Mouse (Mus musculus): ENCODE results near the gene Mogat2. TPM values are rescaled to one million over a fixed set of nuclear protein-coding genes. Genes with fewer than 3 reads are reported as not detected.

The Mogat2 gene
- polyA plus RNA-seq, 1 experiment from 2014 or later = 1.3 TPM

DNA sequence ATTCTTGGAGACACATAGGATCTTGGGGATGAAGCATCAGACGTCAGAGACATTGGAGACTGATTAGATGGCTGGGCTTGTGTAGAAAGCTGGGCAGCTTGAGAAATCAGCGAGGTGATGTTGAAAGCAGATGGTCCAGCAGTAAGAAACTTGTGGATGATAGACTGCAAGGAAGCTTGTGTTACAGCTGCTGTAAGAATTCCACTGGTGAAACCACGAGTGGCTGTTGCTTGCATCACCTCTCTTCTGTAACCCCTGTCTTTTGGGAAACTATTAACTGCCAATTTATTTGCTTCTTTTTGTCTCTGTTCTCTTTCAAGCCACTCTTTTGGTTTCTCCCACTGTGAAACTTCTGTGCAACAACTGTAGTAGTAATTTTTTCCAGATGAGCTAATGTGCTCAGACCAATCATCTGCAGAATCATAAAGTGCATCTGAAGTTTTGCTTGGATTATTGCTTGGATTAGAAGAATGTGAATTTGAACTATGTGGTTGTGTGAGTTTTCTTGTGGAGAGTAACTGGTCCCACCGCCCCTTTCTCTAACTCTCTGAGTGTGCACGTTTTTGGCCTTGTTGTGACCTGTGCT is 9.8 kb upstream of the Mogat2 start:
- Histone ChIP-seq H3K27me3 (replicated peaks; ENCODE audit: control insufficient read depth, insufficient read depth, low read length) (peaks cover 4% of the 10 kb centered on the region; the same call in 1 of the 2 replicates), H3K9ac (replicated peaks; ENCODE audit: low read depth, low read length) (no peak overlapping the region), H3K9me3 (ENCODE audit: control insufficient read depth, low read length) (no peaks in the 10 kb centered on the region), H3K4me1 (replicated peaks; ENCODE audit: control insufficient read depth, insufficient read depth, low read length) (peaks cover 4% of the 10 kb centered on the region; the same call in 1 of the 2 replicates), H3K27ac (ENCODE audit: low read length) (no peak overlapping the region), H3K4me2 (ENCODE audit: low read length) (no peak overlapping the region), H3K4me3 (replicated peaks; ENCODE audit: low read length) (no peak overlapping the region), H3K36me3 (ENCODE audit: control insufficient read depth, insufficient read depth) (no peaks in the 10 kb centered on the region)
- no peak for ATAC-seq
- 32% methylated on average over 5 of the region's 5 CpGs for WGBS

DNA sequence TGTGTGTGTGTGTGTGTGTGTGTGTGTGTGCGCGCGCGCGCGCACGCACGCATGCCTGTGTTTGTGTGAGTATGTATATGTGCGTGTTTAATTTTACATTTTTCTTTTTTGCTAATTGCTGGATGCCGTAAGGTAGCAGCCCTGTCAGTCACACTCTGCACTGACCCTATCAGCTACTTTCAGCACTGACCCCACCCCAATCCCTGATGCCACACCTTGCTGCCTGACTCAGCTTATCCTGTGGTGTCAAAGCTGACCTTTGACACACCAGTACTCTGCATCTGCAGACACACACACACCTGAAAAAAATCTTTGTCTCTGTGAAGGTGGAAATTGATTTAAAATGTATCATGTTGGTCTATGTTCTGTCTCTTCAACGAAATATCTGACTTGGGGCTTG is 3.7 kb upstream of the Mogat2 start:
- ATAC-seq = no peak
- H3K27me3 ChIP-seq (replicated peaks; ENCODE audit: control insufficient read depth, insufficient read depth, low read length) = no peaks in the 10 kb centered on the region
- 90% methylated on average over 11 of the region's 11 CpGs for WGBS
- H3K36me3 ChIP-seq (ENCODE audit: control insufficient read depth, insufficient read depth) = no peaks in the 10 kb centered on the region
- no peak overlapping the region for H3K4me3 ChIP-seq (replicated peaks; ENCODE audit: low read length)
- no peaks in the 10 kb centered on the region for H3K9me3 ChIP-seq (ENCODE audit: control insufficient read depth, low read length)
- no peak overlapping the region for H3K27ac ChIP-seq (ENCODE audit: low read length)
- no peak overlapping the region for H3K9ac ChIP-seq (replicated peaks; ENCODE audit: low read depth, low read length)
- no peak overlapping the region for H3K4me2 ChIP-seq (ENCODE audit: low read length)
- no peaks in the 10 kb centered on the region for H3K4me1 ChIP-seq (replicated peaks; ENCODE audit: control insufficient read depth, insufficient read depth, low read length)

DNA sequence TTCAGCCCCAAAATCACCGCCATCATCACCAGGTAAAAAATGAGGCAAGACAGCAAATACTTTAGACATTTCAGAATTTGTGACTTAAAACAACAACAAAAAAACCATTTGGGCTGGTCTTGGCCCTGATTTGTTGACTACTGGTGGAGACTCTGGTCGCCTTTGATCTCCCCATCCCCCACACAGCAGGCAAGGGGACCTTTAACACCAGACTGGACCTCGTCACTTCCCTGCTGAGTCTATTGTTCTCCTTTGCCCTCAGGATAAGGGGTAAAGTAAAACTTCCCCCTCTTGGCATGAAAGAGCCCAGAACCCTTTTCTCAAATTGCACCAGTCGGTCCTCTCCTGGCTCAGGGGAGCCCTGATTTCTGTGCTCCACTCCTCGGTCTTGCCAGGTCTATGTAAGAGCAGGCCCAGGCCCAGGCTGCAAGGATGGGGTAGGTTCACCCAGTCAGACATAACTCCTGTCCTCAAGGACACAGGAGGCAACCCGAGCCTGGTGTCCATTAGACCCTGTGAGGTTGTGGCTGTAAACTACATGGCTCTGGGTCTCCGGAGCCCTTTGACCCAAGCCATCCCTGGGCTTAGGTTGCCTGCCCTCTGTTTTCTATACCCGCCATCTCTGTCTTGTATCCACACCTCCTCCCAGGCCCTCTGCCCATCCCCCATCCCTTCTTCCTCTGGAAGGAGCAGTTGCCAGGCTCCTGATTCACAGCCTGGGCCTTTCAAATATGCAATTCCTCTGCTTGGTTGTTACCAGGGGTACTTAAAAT is 1.3 kb downstream of the Mogat2 start:
- no peaks in the 10 kb centered on the region for H3K27me3 ChIP-seq (replicated peaks; ENCODE audit: control insufficient read depth, insufficient read depth, low read length)
- no peak overlapping the region for H3K27ac ChIP-seq (ENCODE audit: low read length)
- no peak overlapping the region for H3K4me2 ChIP-seq (ENCODE audit: low read length)
- H3K4me1 ChIP-seq (replicated peaks; ENCODE audit: control insufficient read depth, insufficient read depth, low read length) = no peaks in the 10 kb centered on the region
- H3K4me3 ChIP-seq (replicated peaks; ENCODE audit: low read length) = no peak overlapping the region
- WGBS = 24% methylated on average over 8 of the region's 8 CpGs
- no peak overlapping the region for H3K9ac ChIP-seq (replicated peaks; ENCODE audit: low read depth, low read length)
- no peaks in the 10 kb centered on the region for H3K9me3 ChIP-seq (ENCODE audit: control insufficient read depth, low read length)
- no peak for ATAC-seq
- no peaks in the 10 kb centered on the region for H3K36me3 ChIP-seq (ENCODE audit: control insufficient read depth, insufficient read depth)

DNA sequence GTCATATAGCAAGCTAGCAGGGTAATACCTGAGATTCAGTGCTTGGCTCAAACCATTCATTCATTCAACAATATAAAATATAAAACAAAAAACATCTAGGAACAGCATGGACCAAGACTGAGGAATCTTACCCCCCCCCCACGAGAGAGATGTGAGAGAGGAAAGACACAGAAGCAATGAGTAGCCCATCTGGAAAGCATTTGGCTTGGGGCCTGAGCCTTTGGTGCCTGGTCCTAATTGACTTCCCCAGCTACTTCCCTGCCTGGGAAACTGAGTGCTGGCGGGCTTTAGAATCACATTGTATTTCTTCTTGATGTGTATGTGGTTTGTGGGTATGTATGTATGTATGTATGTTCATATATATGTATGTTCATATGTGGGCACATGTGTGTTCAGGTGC is 2.8 kb downstream of the Mogat2 start:
- Histone ChIP-seq H3K4me3 (replicated peaks; ENCODE audit: low read length) (no peak overlapping the region), H3K36me3 (ENCODE audit: control insufficient read depth, insufficient read depth) (no peaks in the 10 kb centered on the region), H3K9me3 (ENCODE audit: control insufficient read depth, low read length) (no peaks in the 10 kb centered on the region), H3K27ac (ENCODE audit: low read length) (no peak overlapping the region), H3K4me1 (replicated peaks; ENCODE audit: control insufficient read depth, insufficient read depth, low read length) (no peaks in the 10 kb centered on the region), H3K9ac (replicated peaks; ENCODE audit: low read depth, low read length) (no peak overlapping the region), H3K27me3 (replicated peaks; ENCODE audit: control insufficient read depth, insufficient read depth, low read length) (no peaks in the 10 kb centered on the region), H3K4me2 (ENCODE audit: low read length) (no peak overlapping the region)
- ATAC-seq = no peak
- 57% methylated on average over 2 of the region's 2 CpGs for WGBS

DNA sequence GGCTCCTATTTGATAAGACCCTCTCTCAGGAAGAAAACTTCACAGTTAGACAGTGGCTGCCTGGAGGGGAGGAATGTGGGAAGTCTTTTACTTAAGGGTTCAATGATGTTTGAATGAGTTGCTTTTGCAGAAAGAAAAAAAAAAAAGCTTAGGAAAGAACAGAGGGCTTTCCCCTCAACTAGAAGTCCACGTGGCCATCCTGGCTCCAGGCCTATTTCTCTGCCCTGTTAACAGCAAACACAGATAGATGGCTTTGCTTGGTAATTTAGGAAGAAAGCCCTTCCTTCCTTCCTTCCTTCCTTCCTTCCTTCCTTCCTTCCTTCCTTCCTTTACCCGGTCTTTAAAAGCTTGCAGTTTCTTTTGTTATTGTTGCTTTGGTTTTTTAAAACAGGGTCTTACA is 3.5 kb downstream of the Mogat2 start:
- Histone ChIP-seq H3K9ac (replicated peaks; ENCODE audit: low read depth, low read length) (no peak overlapping the region), H3K9me3 (ENCODE audit: control insufficient read depth, low read length) (no peaks in the 10 kb centered on the region), H3K4me3 (replicated peaks; ENCODE audit: low read length) (no peak overlapping the region), H3K36me3 (ENCODE audit: control insufficient read depth, insufficient read depth) (no peaks in the 10 kb centered on the region), H3K27ac (ENCODE audit: low read length) (no peak overlapping the region), H3K4me2 (ENCODE audit: low read length) (no peak overlapping the region), H3K4me1 (replicated peaks; ENCODE audit: control insufficient read depth, insufficient read depth, low read length) (no peaks in the 10 kb centered on the region), H3K27me3 (replicated peaks; ENCODE audit: control insufficient read depth, insufficient read depth, low read length) (no peaks in the 10 kb centered on the region)
- ATAC-seq = no peak
- 22% methylated on average over 2 of the region's 2 CpGs for WGBS

DNA sequence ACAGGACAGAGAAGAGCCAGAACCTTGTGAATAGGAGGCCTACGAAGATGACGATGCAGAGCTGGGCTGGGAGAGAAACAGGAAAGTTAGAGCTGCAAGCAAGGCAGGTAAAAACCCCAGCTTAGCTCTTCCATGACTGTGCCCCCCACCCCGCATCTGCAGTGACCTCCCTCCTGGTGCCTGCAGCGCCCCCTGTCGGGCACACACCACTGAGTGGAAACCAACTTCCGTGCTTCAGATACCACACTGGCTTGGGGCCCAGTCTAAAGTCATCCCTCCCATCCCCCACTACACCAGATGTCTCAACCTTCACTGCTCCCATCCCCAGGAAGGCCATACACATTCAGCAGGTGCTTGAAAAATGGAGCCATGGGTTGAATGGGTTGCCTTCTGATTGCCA is 5.8 kb downstream of the Mogat2 start:
- no peak overlapping the region for H3K9ac ChIP-seq (replicated peaks; ENCODE audit: low read depth, low read length)
- no peaks in the 10 kb centered on the region for H3K9me3 ChIP-seq (ENCODE audit: control insufficient read depth, low read length)
- H3K27ac ChIP-seq (ENCODE audit: low read length) = no peak overlapping the region
- no peaks in the 10 kb centered on the region for H3K4me1 ChIP-seq (replicated peaks; ENCODE audit: control insufficient read depth, insufficient read depth, low read length)
- 63% methylated on average over 6 of the region's 6 CpGs for WGBS
- no peaks in the 10 kb centered on the region for H3K27me3 ChIP-seq (replicated peaks; ENCODE audit: control insufficient read depth, insufficient read depth, low read length)
- no peak for ATAC-seq
- H3K4me3 ChIP-seq (replicated peaks; ENCODE audit: low read length) = no peak overlapping the region
- H3K4me2 ChIP-seq (ENCODE audit: low read length) = no peak overlapping the region
- H3K36me3 ChIP-seq (ENCODE audit: control insufficient read depth, insufficient read depth) = no peaks in the 10 kb centered on the region

DNA sequence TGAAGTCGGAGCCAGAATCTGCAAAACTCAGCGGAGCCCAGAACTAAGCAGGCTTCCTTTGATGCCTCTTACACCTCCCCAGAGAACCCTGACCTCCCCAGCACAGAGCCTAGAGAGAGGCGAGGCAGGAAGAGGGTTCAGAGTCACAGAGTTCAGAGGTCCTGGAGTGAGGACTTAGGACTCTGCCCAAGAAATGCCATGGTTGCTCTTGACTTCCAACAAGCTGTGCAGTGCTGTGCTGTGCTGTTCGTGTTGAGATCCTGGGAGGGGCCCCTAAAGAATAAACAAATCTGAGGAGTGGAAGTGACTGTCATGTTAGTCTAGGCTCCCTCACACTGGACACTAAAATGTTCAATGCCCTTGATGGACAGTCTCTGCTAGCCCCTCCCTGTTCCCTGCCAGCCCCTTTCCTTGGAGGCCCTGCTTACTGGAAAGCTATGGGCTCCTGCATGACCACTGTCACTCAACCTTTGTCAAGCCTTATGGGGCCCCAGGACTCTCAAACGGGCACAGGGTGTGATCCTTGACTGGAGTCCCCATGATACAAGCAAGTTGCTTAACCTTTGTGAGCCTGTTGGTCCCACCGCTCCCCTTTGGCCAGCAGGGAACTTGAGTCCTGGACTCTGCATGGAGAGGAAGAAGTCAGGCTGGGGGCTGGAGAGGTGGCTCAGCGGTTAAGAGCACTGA is 8.2 kb downstream of the Mogat2 start:
- Histone ChIP-seq H3K4me1 (replicated peaks; ENCODE audit: control insufficient read depth, insufficient read depth, low read length) (no peaks in the 10 kb centered on the region), H3K36me3 (ENCODE audit: control insufficient read depth, insufficient read depth) (no peaks in the 10 kb centered on the region), H3K9ac (replicated peaks; ENCODE audit: low read depth, low read length) (no peak overlapping the region), H3K4me3 (replicated peaks; ENCODE audit: low read length) (no peak overlapping the region), H3K9me3 (ENCODE audit: control insufficient read depth, low read length) (no peaks in the 10 kb centered on the region), H3K27ac (ENCODE audit: low read length) (no peak overlapping the region), H3K4me2 (ENCODE audit: low read length) (no peak overlapping the region), H3K27me3 (replicated peaks; ENCODE audit: control insufficient read depth, insufficient read depth, low read length) (no peaks in the 10 kb centered on the region)
- no peak for ATAC-seq
- 80% methylated on average over 7 of the region's 7 CpGs for WGBS

DNA sequence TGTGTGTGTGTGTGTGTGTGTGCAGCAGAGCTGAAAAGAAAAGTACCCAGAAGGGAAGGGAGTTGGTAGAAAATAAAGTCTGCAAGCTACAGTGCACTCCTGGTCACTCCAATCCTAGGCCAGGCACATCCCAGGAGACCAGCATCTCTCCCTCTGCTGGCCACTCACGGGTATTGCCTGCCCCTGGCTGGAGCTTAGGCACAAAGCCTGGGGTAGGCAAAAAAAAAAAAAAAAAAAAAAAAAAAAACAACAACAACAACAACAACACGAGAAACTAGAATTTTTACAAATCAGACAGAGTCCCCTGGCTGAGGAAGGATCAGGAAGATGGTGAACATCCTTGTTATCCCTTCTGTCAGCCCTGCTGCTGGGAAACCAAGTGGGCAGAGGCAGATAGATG is 9.0 kb downstream of the Mogat2 start:
- Histone ChIP-seq H3K9me3 (ENCODE audit: control insufficient read depth, low read length) (no peaks in the 10 kb centered on the region), H3K4me2 (ENCODE audit: low read length) (no peak overlapping the region), H3K9ac (replicated peaks; ENCODE audit: low read depth, low read length) (no peak overlapping the region), H3K4me3 (replicated peaks; ENCODE audit: low read length) (no peak overlapping the region), H3K27ac (ENCODE audit: low read length) (no peak overlapping the region), H3K36me3 (ENCODE audit: control insufficient read depth, insufficient read depth) (no peaks in the 10 kb centered on the region), H3K4me1 (replicated peaks; ENCODE audit: control insufficient read depth, insufficient read depth, low read length) (no peaks in the 10 kb centered on the region), H3K27me3 (replicated peaks; ENCODE audit: control insufficient read depth, insufficient read depth, low read length) (no peaks in the 10 kb centered on the region)
- WGBS = 4% methylated on average over 2 of the region's 2 CpGs
- ATAC-seq = no peak

DNA sequence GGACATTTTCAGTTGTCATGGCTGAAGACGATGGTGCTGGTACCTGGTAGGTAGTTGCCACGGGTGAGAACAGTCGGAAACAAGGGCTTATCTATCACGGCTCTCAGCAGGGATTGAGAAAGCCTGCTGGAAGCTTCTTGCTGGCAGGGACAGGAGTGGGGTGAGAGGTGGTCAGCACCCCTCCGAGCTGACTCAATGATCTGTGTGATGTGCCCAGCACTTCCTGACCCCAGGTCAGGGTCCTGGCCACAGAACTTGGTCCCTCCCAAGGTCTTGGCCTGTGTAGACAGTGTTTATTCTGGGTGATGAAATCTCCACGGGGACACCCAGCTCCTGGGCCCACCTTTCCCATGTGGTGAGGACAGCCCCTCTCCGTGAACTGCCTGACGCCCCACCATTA is 9.6 kb downstream of the Mogat2 start:
- WGBS = 86% methylated on average over 8 of the region's 8 CpGs
- Histone ChIP-seq H3K4me1 (replicated peaks; ENCODE audit: control insufficient read depth, insufficient read depth, low read length) (no peaks in the 10 kb centered on the region), H3K36me3 (ENCODE audit: control insufficient read depth, insufficient read depth) (no peaks in the 10 kb centered on the region), H3K9ac (replicated peaks; ENCODE audit: low read depth, low read length) (no peak overlapping the region), H3K4me2 (ENCODE audit: low read length) (no peak overlapping the region), H3K9me3 (ENCODE audit: control insufficient read depth, low read length) (no peaks in the 10 kb centered on the region), H3K27ac (ENCODE audit: low read length) (no peak overlapping the region), H3K4me3 (replicated peaks; ENCODE audit: low read length) (no peak overlapping the region), H3K27me3 (replicated peaks; ENCODE audit: control insufficient read depth, insufficient read depth, low read length) (no peaks in the 10 kb centered on the region)
- no peak for ATAC-seq

All from forebrain, embryonic 16.5 days (tissue).